Mouse (Mus musculus): ENCODE data around the gene Tbc1d23. TPM values are rescaled to one million over a fixed set of nuclear protein-coding genes. Genes with fewer than 3 reads are reported as not detected.
A peak's percentile ranks its signal among the peaks of the same experiment; 100 is the strongest.
"Not testable (repeated sequence)": the region's sequence is repeated elsewhere in the genome, so short reads cannot be mapped to it uniquely, and the experiment has no call there.

Gene Tbc1d23
- polyA plus RNA-seq, 1 experiment from 2014 or later: 8.2 TPM

- Histone ChIP-seq H3K27me3 (replicated peaks) (no peaks in the 10 kb centered on the region), H3K4me3 (no peak overlapping the region), H3K27ac (no peak overlapping the region), H3K9me3 (replicated peaks) (no peaks in the 10 kb centered on the region), H3K4me1 (no peaks in the 10 kb centered on the region), H3K36me3 (no peaks in the 10 kb centered on the region), H3K9ac (no peak overlapping the region), H3K4me2 (no peak overlapping the region)
- no peak for ATAC-seq
- 80% methylated on average over 4 of the region's 4 CpGs for WGBS (ENCODE audit: insufficient replicate concordance)
These were observed 16.2 kb upstream of the Tbc1d23 start for GRCm38 (mm10) chr16:57247464-57247863.

GRCm38 (mm10) chr16:57246596-57246995 is 15.3 kb upstream of the Tbc1d23 start:
- no peaks in the 10 kb centered on the region for H3K27me3 ChIP-seq (replicated peaks)
- no peaks in the 10 kb centered on the region for H3K36me3 ChIP-seq
- 53% methylated on average over 3 of the region's 3 CpGs for WGBS (ENCODE audit: insufficient replicate concordance)
- H3K4me3 ChIP-seq: no peak overlapping the region
- no peaks in the 10 kb centered on the region for H3K9me3 ChIP-seq (replicated peaks)
- no peak for ATAC-seq
- H3K27ac ChIP-seq: no peak overlapping the region
- no peaks in the 10 kb centered on the region for H3K4me1 ChIP-seq
- H3K9ac ChIP-seq: no peak overlapping the region
- H3K4me2 ChIP-seq: no peak overlapping the region

- 4% methylated on average over 6 of the region's 6 CpGs for WGBS (ENCODE audit: insufficient replicate concordance)
- H3K27me3 ChIP-seq (replicated peaks): no peaks in the 10 kb centered on the region
- H3K9ac ChIP-seq: no peak overlapping the region
- no peak overlapping the region for H3K4me3 ChIP-seq
- ATAC-seq: no peak
- H3K4me2 ChIP-seq: no peak overlapping the region
- H3K36me3 ChIP-seq: no peaks in the 10 kb centered on the region
- H3K4me1 ChIP-seq: no peaks in the 10 kb centered on the region
- H3K27ac ChIP-seq: no peak overlapping the region
- no peaks in the 10 kb centered on the region for H3K9me3 ChIP-seq (replicated peaks)
These were observed 12.5 kb upstream of the Tbc1d23 start for GRCm38 (mm10) chr16:57243858-57244248.

- Histone ChIP-seq H3K27ac (no peak overlapping the region), H3K36me3 (no peaks in the 10 kb centered on the region), H3K4me3 (no peak overlapping the region), H3K9ac (no peak overlapping the region), H3K9me3 (replicated peaks) (no peaks in the 10 kb centered on the region), H3K4me1 (no peaks in the 10 kb centered on the region), H3K4me2 (no peak overlapping the region), H3K27me3 (replicated peaks) (no peaks in the 10 kb centered on the region)
- 36% methylated on average over 10 of the region's 10 CpGs for WGBS (ENCODE audit: insufficient replicate concordance)
- no peak for ATAC-seq
These were observed 12.0 kb upstream of the Tbc1d23 start for GRCm38 (mm10) chr16:57243205-57243857.

- WGBS (ENCODE audit: insufficient replicate concordance): 67% methylated on average over 5 of the region's 5 CpGs
- H3K9ac ChIP-seq: no peak overlapping the region
- no peak for ATAC-seq
These were observed 11.5 kb upstream of the Tbc1d23 start for GRCm38 (mm10) chr16:57242857-57243204.

GRCm38 (mm10) chr16:57235871-57236510 is 4.7 kb upstream of the Tbc1d23 start:
- no peaks in the 10 kb centered on the region for H3K4me1 ChIP-seq
- WGBS (ENCODE audit: insufficient replicate concordance): 52% methylated on average over 7 of the region's 7 CpGs
- ATAC-seq: no peak
- H3K4me2 ChIP-seq: no peak overlapping the region
- H3K4me3 ChIP-seq: no peak overlapping the region
- no peak overlapping the region for H3K27ac ChIP-seq
- H3K27me3 ChIP-seq (replicated peaks): no peaks in the 10 kb centered on the region
- H3K9me3 ChIP-seq (replicated peaks): no peaks in the 10 kb centered on the region
- H3K36me3 ChIP-seq: no peaks in the 10 kb centered on the region
- no peak overlapping the region for H3K9ac ChIP-seq

More at GRCm38 (mm10) chr16:57242857-57243204, 11.5 kb upstream of the Tbc1d23 start:
- H3K27me3 ChIP-seq (replicated peaks): no peaks in the 10 kb centered on the region
- H3K27ac ChIP-seq: no peak overlapping the region
- no peak overlapping the region for H3K4me3 ChIP-seq
- no peak overlapping the region for H3K4me2 ChIP-seq
- H3K4me1 ChIP-seq: no peaks in the 10 kb centered on the region
- no peaks in the 10 kb centered on the region for H3K36me3 ChIP-seq
- no peaks in the 10 kb centered on the region for H3K9me3 ChIP-seq (replicated peaks)

- not testable (repeated sequence) for ATAC-seq; H3K36me3 ChIP-seq; H3K27ac ChIP-seq; H3K4me1 ChIP-seq; H3K27me3 ChIP-seq (replicated peaks); H3K9me3 ChIP-seq (replicated peaks); H3K9ac ChIP-seq
- 70% methylated on average over 4 of the region's 5 CpGs for WGBS (ENCODE audit: insufficient replicate concordance)
- Histone ChIP-seq H3K4me2 (peak overlapping the region; percentile 81), H3K4me3 (peak overlapping the region; percentile 93)
These were observed 620 bp upstream of the Tbc1d23 start for GRCm38 (mm10) chr16:57231937-57232310.

- 80% methylated on average over 5 of the region's 5 CpGs for WGBS (ENCODE audit: insufficient replicate concordance)
- H3K36me3 ChIP-seq: 0 out of 2 replicates have a peak, but pooled peaks cover 3% of the 10 kb centered on the region
- no peaks in the 10 kb centered on the region for H3K27me3 ChIP-seq (replicated peaks)
- peaks cover 11% of the 10 kb centered on the region for H3K4me1 ChIP-seq
- no peak overlapping the region for H3K4me3 ChIP-seq
- no peak overlapping the region for H3K4me2 ChIP-seq
- H3K9me3 ChIP-seq (replicated peaks): no peaks in the 10 kb centered on the region
- no peak overlapping the region for H3K27ac ChIP-seq
- ATAC-seq: no peak
- H3K9ac ChIP-seq: no peak overlapping the region
These were observed 4.9 kb downstream of the Tbc1d23 start for GRCm38 (mm10) chr16:57226444-57226843.

GRCm38 (mm10) chr16:57220361-57220760 is 10.9 kb downstream of the Tbc1d23 start:
- WGBS (ENCODE audit: insufficient replicate concordance): 90% methylated on average over 6 of the region's 6 CpGs
- ATAC-seq: no peak
- peaks cover 18% of the 10 kb centered on the region for H3K36me3 ChIP-seq
- H3K4me1 ChIP-seq: peaks cover 3% of the 10 kb centered on the region; the same call in 1 of the 2 replicates
- no peak overlapping the region for H3K27ac ChIP-seq
- no peak overlapping the region for H3K9ac ChIP-seq
- H3K9me3 ChIP-seq (replicated peaks): no peaks in the 10 kb centered on the region
- H3K4me3 ChIP-seq: no peak overlapping the region
- no peak overlapping the region for H3K4me2 ChIP-seq
- no peaks in the 10 kb centered on the region for H3K27me3 ChIP-seq (replicated peaks)

- Histone ChIP-seq H3K4me1 (no peaks in the 10 kb centered on the region), H3K4me3 (no peak overlapping the region), H3K4me2 (no peak overlapping the region), H3K9me3 (replicated peaks) (no peaks in the 10 kb centered on the region), H3K9ac (no peak overlapping the region), H3K36me3 (peaks cover 30% of the 10 kb centered on the region), H3K27me3 (replicated peaks) (no peaks in the 10 kb centered on the region), H3K27ac (no peak overlapping the region)
- no peak for ATAC-seq
These were observed 15.3 kb downstream of the Tbc1d23 start for GRCm38 (mm10) chr16:57215957-57216356.

- Histone ChIP-seq H3K4me1 (no peaks in the 10 kb centered on the region), H3K9me3 (replicated peaks) (no peaks in the 10 kb centered on the region), H3K4me2 (no peak overlapping the region), H3K27ac (no peak overlapping the region), H3K4me3 (no peak overlapping the region), H3K9ac (no peak overlapping the region), H3K36me3 (peaks cover 37% of the 10 kb centered on the region), H3K27me3 (replicated peaks) (no peaks in the 10 kb centered on the region)
- ATAC-seq: no peak
- WGBS (ENCODE audit: insufficient replicate concordance): 86% methylated on average over 2 of the region's 2 CpGs
These were observed 20.3 kb downstream of the Tbc1d23 start for GRCm38 (mm10) chr16:57211037-57211436.

GRCm38 (mm10) chr16:57208342-57208741 is 23.0 kb downstream of the Tbc1d23 start:
- no peaks in the 10 kb centered on the region for H3K4me1 ChIP-seq
- WGBS (ENCODE audit: insufficient replicate concordance): 65% methylated on average over 2 of the region's 2 CpGs
- no peaks in the 10 kb centered on the region for H3K27me3 ChIP-seq (replicated peaks)
- no peaks in the 10 kb centered on the region for H3K9me3 ChIP-seq (replicated peaks)
- H3K9ac ChIP-seq: no peak overlapping the region
- peaks cover 37% of the 10 kb centered on the region for H3K36me3 ChIP-seq
- no peak for ATAC-seq
- no peak overlapping the region for H3K4me3 ChIP-seq
- H3K27ac ChIP-seq: no peak overlapping the region
- no peak overlapping the region for H3K4me2 ChIP-seq

GRCm38 (mm10) chr16:57197281-57197680 is 34.0 kb downstream of the Tbc1d23 start:
- Histone ChIP-seq H3K27me3 (replicated peaks) (no peaks in the 10 kb centered on the region), H3K4me1 (no peaks in the 10 kb centered on the region), H3K4me3 (no peak overlapping the region), H3K9ac (no peak overlapping the region), H3K27ac (no peak overlapping the region), H3K36me3 (peaks cover 35% of the 10 kb centered on the region), H3K9me3 (replicated peaks) (no peaks in the 10 kb centered on the region), H3K4me2 (no peak overlapping the region)
- 66% methylated on average over 3 of the region's 3 CpGs for WGBS (ENCODE audit: insufficient replicate concordance)
- no peak for ATAC-seq

All from liver, embryonic 12.5 days (tissue).